Mouse (Mus musculus) small intestine, adult 2 months (tissue): ENCODE results near the gene Fam78a. TPM values are rescaled to one million over a fixed set of nuclear protein-coding genes. Genes with fewer than 3 reads are reported as not detected.
"Not testable (repeated sequence)": the region's sequence is repeated elsewhere in the genome, so short reads cannot be mapped to it uniquely, and the experiment has no call there.

ENCODE experiments used
- H3K27ac ChIP-seq: fragments of 200-500 bp; 2 replicates; pipeline ENCODE4 v1.5.1; 2012; ENCODE audit warnings: low read depth, low read length, control low read depth, inconsistent platforms; ENCODE audit not compliant: insufficient read depth
- H3K27me3 ChIP-seq: fragments of 200-500 bp; 2 replicates; pipeline ENCODE4 v1.6.1; 2012; ENCODE audit warnings: mild to moderate bottlenecking, moderate library complexity, low read length, inconsistent platforms; ENCODE audit not compliant: control insufficient read depth, insufficient read depth
- H3K36me3 ChIP-seq: fragments of 200-500 bp; 2 replicates; pipeline ENCODE4 v1.6.1; 2012; ENCODE audit warnings: mild to moderate bottlenecking, low read length, control low read depth, inconsistent platforms; ENCODE audit not compliant: control insufficient read depth, insufficient read depth
- H3K4me1 ChIP-seq: fragments of 200-500 bp; 2 replicates; pipeline ENCODE4 v1.6.1; 2012; ENCODE audit warnings: low read length, inconsistent platforms, mixed read lengths; ENCODE audit not compliant: control insufficient read depth, insufficient read depth, insufficient read length
- H3K4me3 ChIP-seq: fragments of 200-500 bp; 2 replicates; pipeline ENCODE4 v1.5.1; 2012; ENCODE audit warnings: low read depth, mild to moderate bottlenecking, control low read depth, inconsistent platforms, low read length, moderate library complexity
- CTCF ChIP-seq: fragments of 200-500 bp; IDR thresholded peaks from 2 replicates; pipeline ENCODE4 v1.5.1; 2012; ENCODE audit warnings: low read depth, mild to moderate bottlenecking, control low read depth, inconsistent platforms, low read length, moderate library complexity, mixed read lengths; ENCODE audit not compliant: insufficient replicate concordance, insufficient read length; ENCODE audit errors: extremely low read depth
- POLR2A ChIP-seq: fragments of 200-500 bp; IDR thresholded peaks from 2 replicates; pipeline ENCODE4 v1.6.1; 2012; ENCODE audit warnings: low read depth, mild to moderate bottlenecking, control low read depth, inconsistent platforms, low read length, moderate library complexity
- WGBS: fragments of 180-500 bp; shearing (Covaris S2); methylation state at CpG from one replicate; pipeline ENCODE4 v1.1.7; 2018; 5-methylcytosine and 5-hydroxymethylcytosine counted together
- polyA plus RNA-seq: library from polyadenylated mRNA; depleted of rRNA; stranded (reverse); fragments of >200 nt; gene quantifications from 2 replicates; pipeline ENCODE4 v1.2.3, GENCODE M21; 2012

The Fam78a gene
- polyA plus RNA-seq, 1 experiment: 25.3 TPM

- Histone ChIP-seq H3K4me3 (no peak overlapping the region), H3K27ac (no peak overlapping the region), H3K27me3 (no peaks in the 10 kb centered on the region), H3K4me1 (no peaks in the 10 kb centered on the region), H3K36me3 (peaks cover 42% of the 10 kb centered on the region)
- WGBS: 56% methylated on average over 8 of the region's 8 CpGs
- TF ChIP-seq POLR2A: no peak
- no peak for TF ChIP-seq CTCF
Measured at GRCm38 (mm10) chr2:32051791-32052190, 32.9 kb downstream of the Fam78a start.

GRCm38 (mm10) chr2:32047323-32047722 lies 37.3 kb downstream of the Fam78a start:
- TF ChIP-seq POLR2A (no peak), CTCF (no peak)
- 88% methylated on average over 10 of the region's 10 CpGs for WGBS

GRCm38 (mm10) chr2:32046009-32046408 lies 38.6 kb downstream of the Fam78a start:
- H3K4me3 ChIP-seq: no peak overlapping the region
- 91% methylated on average over 10 of the region's 10 CpGs for WGBS
- TF ChIP-seq POLR2A (no peak), CTCF (no peak)
- H3K27ac ChIP-seq: no peak overlapping the region
- H3K27me3 ChIP-seq: no peaks in the 10 kb centered on the region
- H3K36me3 ChIP-seq: peaks cover 50% of the 10 kb centered on the region
- no peaks in the 10 kb centered on the region; the same call in 1 of the 2 replicates for H3K4me1 ChIP-seq

More at GRCm38 (mm10) chr2:32047323-32047722, 37.3 kb downstream of the Fam78a start:
- H3K4me1 ChIP-seq: no peaks in the 10 kb centered on the region
- H3K27ac ChIP-seq: no peak overlapping the region
- no peak overlapping the region for H3K4me3 ChIP-seq
- H3K27me3 ChIP-seq: no peaks in the 10 kb centered on the region
- peaks cover 57% of the 10 kb centered on the region for H3K36me3 ChIP-seq

- Histone ChIP-seq H3K27me3 (no peaks in the 10 kb centered on the region), H3K4me3 (no peak overlapping the region), H3K4me1 (no peaks in the 10 kb centered on the region; the same call in 1 of the 2 replicates), H3K36me3 (peaks cover 45% of the 10 kb centered on the region), H3K27ac (no peak overlapping the region)
- WGBS: 85% methylated on average over 6 of the region's 6 CpGs
- TF ChIP-seq POLR2A (no peak), CTCF (no peak)
Measured at GRCm38 (mm10) chr2:32045375-32045774, 39.3 kb downstream of the Fam78a start.

- Histone ChIP-seq H3K4me3 (no peak overlapping the region), H3K36me3 (peaks cover 49% of the 10 kb centered on the region), H3K27ac (no peak overlapping the region), H3K4me1 (no peaks in the 10 kb centered on the region; the same call in 1 of the 2 replicates), H3K27me3 (no peaks in the 10 kb centered on the region)
- 77% methylated on average over 5 of the region's 5 CpGs for WGBS
- TF ChIP-seq POLR2A (no peak), CTCF (no peak)
Measured at GRCm38 (mm10) chr2:32043836-32044235, 40.8 kb downstream of the Fam78a start.

GRCm38 (mm10) chr2:32041087-32041486 lies 43.6 kb downstream of the Fam78a start:
- H3K4me1 ChIP-seq: no peaks in the 10 kb centered on the region; the same call in 1 of the 2 replicates
- no peak overlapping the region for H3K4me3 ChIP-seq
- no peak for TF ChIP-seq CTCF
- no peak for TF ChIP-seq POLR2A
- H3K36me3 ChIP-seq: peaks cover 41% of the 10 kb centered on the region
- H3K27me3 ChIP-seq: no peaks in the 10 kb centered on the region
- H3K27ac ChIP-seq: no peak overlapping the region
- WGBS: 85% methylated on average over 2 of the region's 2 CpGs

- not testable (repeated sequence) for H3K27ac ChIP-seq, H3K4me1 ChIP-seq, H3K27me3 ChIP-seq, H3K4me3 ChIP-seq
- H3K36me3 ChIP-seq: peaks cover 42% of the 10 kb centered on the region
- WGBS: 89% methylated on average over 9 of the region's 9 CpGs
Measured at GRCm38 (mm10) chr2:32040646-32041045, 44.0 kb downstream of the Fam78a start.

- WGBS: 72% methylated on average over 8 of the region's 8 CpGs
- Histone ChIP-seq H3K27ac (no peak overlapping the region), H3K4me1 (no peaks in the 10 kb centered on the region; the same call in 1 of the 2 replicates), H3K27me3 (no peaks in the 10 kb centered on the region), H3K4me3 (no peak overlapping the region), H3K36me3 (peaks cover 44% of the 10 kb centered on the region)
- TF ChIP-seq POLR2A (no peak), CTCF (no peak)
Measured at GRCm38 (mm10) chr2:32038661-32039081, 46.0 kb downstream of the Fam78a start.
